Mouse (Mus musculus) erythroblast, embryonic 14.5 days (primary cell): ENCODE measurements around the gene Rbm5. TPM values are rescaled to one million over a fixed set of nuclear protein-coding genes. Genes with fewer than 3 reads are reported as not detected.

ENCODE experiments used
- H3K27me3 ChIP-seq: 2 replicates; pipeline ENCODE4 v1.6.1; 2012; ENCODE audit warnings: inconsistent platforms; ENCODE audit not compliant: control insufficient read depth
- H3K36me3 ChIP-seq: 2 replicates; pipeline ENCODE4 v1.6.1; 2012; ENCODE audit warnings: mild to moderate bottlenecking, inconsistent platforms; ENCODE audit not compliant: control insufficient read depth
- H3K4me1 ChIP-seq: 2 replicates; pipeline ENCODE4 v1.6.1; 2012; ENCODE audit warnings: inconsistent platforms; ENCODE audit not compliant: control insufficient read depth
- H3K4me3 ChIP-seq: replicated peaks from 2 replicates; pipeline ENCODE3; 2012; ENCODE audit warnings: moderate library complexity, mild to moderate bottlenecking, inconsistent platforms
- H3K9me3 ChIP-seq: 2 replicates; pipeline ENCODE4 v1.6.1; 2012; ENCODE audit warnings: low read length, inconsistent platforms, mixed read lengths; ENCODE audit not compliant: control insufficient read depth
- GATA1 ChIP-seq: IDR thresholded peaks from 2 replicates; pipeline ENCODE4 v1.6.1; 2012; ENCODE audit warnings: low read length, inconsistent platforms, mixed read lengths
- TAL1 ChIP-seq: IDR thresholded peaks from 3 replicates; pipeline ENCODE4 v1.6.1; 2012; ENCODE audit warnings: low read length, inconsistent platforms, mixed read lengths
- polyA plus RNA-seq: library from polyadenylated mRNA; stranded (reverse); fragments of >175 nt; gene quantifications from 2 replicates; pipeline ENCODE4 v1.2.3, GENCODE M21; 2012

Rbm5 gene
- polyA plus RNA-seq, 1 experiment: 0.76 TPM

DNA sequence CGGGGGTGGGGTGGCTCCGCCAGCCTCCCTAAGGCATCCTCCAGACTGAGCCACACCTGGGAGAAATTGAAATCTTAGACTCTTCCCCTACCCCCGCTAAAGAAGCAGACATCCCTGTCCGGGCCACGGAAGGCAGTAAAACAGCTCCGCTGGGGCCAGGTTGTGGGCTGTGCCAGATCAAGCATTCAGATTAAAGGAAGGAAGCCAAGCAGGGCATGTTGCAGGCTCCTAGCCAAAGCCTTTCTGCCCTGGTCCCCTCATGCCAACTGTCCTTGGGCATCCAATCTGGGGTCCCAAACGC, 34.7 kb downstream of the Rbm5 start:
- peaks cover 28% of the 10 kb centered on the region for H3K27me3 ChIP-seq
- H3K4me1 ChIP-seq: peaks cover 28% of the 10 kb centered on the region
- TF ChIP-seq TAL1 (no peak), GATA1 (0 out of 2 replicates have a peak, but pooled peaks have one; percentile 31)
- H3K36me3 ChIP-seq: peaks cover 38% of the 10 kb centered on the region
- no peaks in the 10 kb centered on the region for H3K9me3 ChIP-seq
- no peak overlapping the region for H3K4me3 ChIP-seq

DNA sequence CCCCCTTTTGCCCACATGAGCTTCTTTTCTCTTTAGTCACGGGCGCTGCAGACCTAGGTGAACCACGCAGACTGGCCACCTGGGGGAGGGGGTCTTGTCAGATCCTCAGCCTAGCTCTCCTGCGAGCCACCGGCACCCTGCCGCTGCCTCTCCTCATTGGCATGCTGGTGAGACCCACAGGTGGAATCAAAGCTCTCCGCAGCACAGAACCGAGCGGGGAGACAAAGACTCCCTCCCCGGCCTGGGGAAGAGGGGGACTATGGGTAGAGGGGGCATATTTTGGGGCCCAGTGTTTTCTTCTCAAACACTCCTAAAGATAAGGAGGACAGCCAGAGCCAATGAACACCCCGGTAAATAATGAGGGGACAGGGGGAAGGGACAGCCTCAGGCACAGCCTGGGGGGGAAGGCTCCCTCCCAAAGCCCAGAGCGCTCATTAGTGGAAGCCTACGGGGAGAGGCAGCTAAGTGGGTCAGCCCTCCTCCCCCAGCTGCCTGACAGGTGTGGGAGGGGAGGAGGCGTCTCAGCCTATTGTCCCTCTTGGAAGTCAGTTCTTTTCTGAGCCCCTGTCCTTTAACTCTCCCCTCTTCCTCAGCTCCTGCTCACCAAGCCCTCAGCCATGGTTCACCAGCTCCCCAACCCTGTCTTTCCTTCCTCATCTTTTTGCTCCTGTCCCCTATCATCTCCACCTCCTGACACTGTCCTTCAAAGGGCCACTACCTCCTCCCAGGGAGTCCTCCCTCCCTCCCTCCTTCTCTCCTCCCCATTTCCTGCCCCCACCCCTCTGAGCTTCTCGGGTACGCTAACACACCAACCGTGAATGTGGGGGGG, 35.2 kb downstream of the Rbm5 start:
- peaks cover 28% of the 10 kb centered on the region for H3K4me1 ChIP-seq
- peaks cover 32% of the 10 kb centered on the region for H3K36me3 ChIP-seq
- TF ChIP-seq GATA1 (no peak), TAL1 (no peak)
- no peaks in the 10 kb centered on the region for H3K9me3 ChIP-seq
- H3K4me3 ChIP-seq: no peak overlapping the region
- peaks cover 28% of the 10 kb centered on the region for H3K27me3 ChIP-seq

- H3K4me1 ChIP-seq: peaks cover 28% of the 10 kb centered on the region
- peaks cover 22% of the 10 kb centered on the region for H3K36me3 ChIP-seq
- H3K27me3 ChIP-seq: peaks cover 28% of the 10 kb centered on the region
- no peaks in the 10 kb centered on the region for H3K9me3 ChIP-seq
- no peak for TF ChIP-seq GATA1
- TF ChIP-seq TAL1: no peak
- no peak overlapping the region for H3K4me3 ChIP-seq
Observed at GRCm38 (mm10) chr9:107734567-107734971, 36.2 kb downstream of the Rbm5 start.

DNA sequence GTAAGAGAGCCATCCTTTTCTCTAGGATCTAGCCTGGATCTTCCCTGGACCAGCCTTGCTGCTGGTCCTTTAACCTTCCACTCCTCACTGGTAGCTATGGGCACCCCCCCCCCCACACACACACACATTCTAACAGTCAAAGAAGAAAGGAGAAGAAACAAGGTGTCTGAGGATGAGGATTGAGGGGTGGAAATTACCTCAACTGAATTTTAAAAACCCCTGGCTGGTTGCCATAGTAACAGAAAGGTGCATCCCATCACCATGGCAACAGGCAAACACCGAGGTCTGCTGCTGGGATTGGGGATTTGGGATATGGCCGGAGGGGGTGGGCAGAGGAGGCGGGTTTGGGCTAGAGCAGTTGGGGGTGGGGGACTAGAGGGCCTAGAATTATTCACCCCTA, 41.1 kb downstream of the Rbm5 start:
- Histone ChIP-seq H3K4me1 (peaks cover 6% of the 10 kb centered on the region), H3K36me3 (no peaks in the 10 kb centered on the region), H3K9me3 (no peaks in the 10 kb centered on the region), H3K27me3 (peaks cover 8% of the 10 kb centered on the region), H3K4me3 (no peak overlapping the region)
- TF ChIP-seq TAL1: no peak
- TF ChIP-seq GATA1: no peak

- H3K4me1 ChIP-seq: peaks cover 4% of the 10 kb centered on the region
Observed at GRCm38 (mm10) chr9:107728919-107729670, 41.7 kb downstream of the Rbm5 start.

GRCm38 (mm10) chr9:107727041-107727440, 43.8 kb downstream of the Rbm5 start:
- Histone ChIP-seq H3K36me3 (no peaks in the 10 kb centered on the region), H3K4me1 (peaks cover 15% of the 10 kb centered on the region), H3K4me3 (no peak overlapping the region), H3K27me3 (peaks cover 12% of the 10 kb centered on the region), H3K9me3 (no peaks in the 10 kb centered on the region)
- TF ChIP-seq TAL1 (no peak), GATA1 (no peak)

More at GRCm38 (mm10) chr9:107728919-107729670, 41.7 kb downstream of the Rbm5 start:
- TF ChIP-seq TAL1: no peak
- no peak for TF ChIP-seq GATA1
- Histone ChIP-seq H3K27me3 (peaks cover 2% of the 10 kb centered on the region), H3K9me3 (no peaks in the 10 kb centered on the region), H3K36me3 (no peaks in the 10 kb centered on the region), H3K4me3 (no peak overlapping the region)

DNA sequence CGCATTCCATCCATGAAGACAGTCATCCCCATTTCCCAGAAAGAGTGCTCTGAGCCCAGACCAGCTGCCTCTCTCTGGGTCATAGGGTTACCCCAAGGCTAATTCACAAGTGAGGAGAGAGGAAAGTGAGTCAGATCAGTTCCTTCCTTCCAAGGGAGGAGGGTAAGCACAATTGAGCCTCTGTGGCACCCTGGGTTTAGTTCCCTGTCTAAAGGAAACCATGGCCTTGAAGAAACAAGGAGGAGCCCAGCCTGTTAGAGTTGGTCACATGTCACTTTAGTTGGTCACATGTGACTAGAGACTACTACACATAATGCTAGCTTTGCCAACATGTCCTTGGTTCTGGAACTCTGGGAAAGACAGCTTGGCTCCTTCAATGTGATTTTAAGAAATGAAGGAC, 46.0 kb downstream of the Rbm5 start:
- Histone ChIP-seq H3K4me3 (no peak overlapping the region), H3K27me3 (peaks cover 16% of the 10 kb centered on the region), H3K36me3 (no peaks in the 10 kb centered on the region), H3K9me3 (no peaks in the 10 kb centered on the region), H3K4me1 (peaks cover 15% of the 10 kb centered on the region)
- no peak for TF ChIP-seq TAL1
- TF ChIP-seq GATA1: no peak

DNA sequence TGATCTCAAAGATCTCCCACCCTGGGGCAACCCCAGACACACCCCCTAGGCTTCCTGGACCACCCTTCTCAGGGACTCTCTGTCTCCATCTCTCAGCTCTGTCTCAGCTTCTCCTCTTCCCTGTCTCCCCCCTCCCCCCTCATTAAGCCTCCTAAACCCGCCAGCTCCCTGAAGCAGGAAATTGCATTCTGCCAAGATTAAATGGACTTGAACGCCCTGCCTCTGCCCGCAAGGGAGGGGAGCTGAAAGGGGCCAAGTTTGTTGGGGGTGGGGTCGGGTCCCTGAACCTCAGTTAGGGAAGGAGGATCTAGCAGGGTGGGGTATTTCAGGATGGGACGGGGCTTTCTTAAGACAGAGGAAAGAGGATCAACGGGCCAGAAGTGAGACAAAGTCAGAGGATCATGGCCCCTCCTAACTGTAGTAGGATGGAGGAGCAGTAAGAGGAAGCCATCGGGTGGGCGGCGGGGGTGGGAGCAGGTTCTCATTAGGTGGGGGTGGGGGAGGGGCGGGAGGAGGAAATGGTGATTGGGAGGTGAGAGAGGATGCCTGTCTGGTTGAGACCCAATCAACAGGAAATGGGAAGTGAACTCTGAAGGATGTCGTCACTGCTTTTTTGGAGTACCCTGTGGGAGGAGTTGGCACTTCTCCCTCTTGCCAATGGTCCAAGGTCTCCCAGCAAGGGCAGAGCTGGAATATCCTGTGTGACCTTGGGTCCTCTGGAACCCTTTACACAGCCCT, 46.8 kb downstream of the Rbm5 start:
- H3K9me3 ChIP-seq: no peaks in the 10 kb centered on the region
- H3K36me3 ChIP-seq: no peaks in the 10 kb centered on the region
- no peak overlapping the region for H3K4me3 ChIP-seq
- H3K4me1 ChIP-seq: peaks cover 15% of the 10 kb centered on the region
- no peak for TF ChIP-seq GATA1
- TF ChIP-seq TAL1: no peak
- H3K27me3 ChIP-seq: peaks cover 19% of the 10 kb centered on the region

- TF ChIP-seq GATA1: no peak
- H3K4me1 ChIP-seq: peaks cover 15% of the 10 kb centered on the region
- no peaks in the 10 kb centered on the region for H3K9me3 ChIP-seq
- peaks cover 22% of the 10 kb centered on the region for H3K27me3 ChIP-seq
- no peaks in the 10 kb centered on the region for H3K36me3 ChIP-seq
- no peak overlapping the region for H3K4me3 ChIP-seq
Observed at GRCm38 (mm10) chr9:107723292-107723691, 47.5 kb downstream of the Rbm5 start.
